Mouse (Mus musculus) embryonic fibroblast, embryonic 13.5 days (primary cell): Measurements from ENCODE around the gene Lmod3.

ENCODE experiments used
- CTCF ChIP-seq: IDR thresholded peaks from 2 replicates; pipeline ENCODE4 v1.5.1; 2011; ENCODE audit warnings: mild to moderate bottlenecking, control low read depth, low read length, moderate library complexity, borderline replicate concordance; ENCODE audit not compliant: insufficient read depth
- POLR2A ChIP-seq: IDR thresholded peaks from 2 replicates; pipeline ENCODE4 v1.6.1; 2011; ENCODE audit warnings: low read depth, mild to moderate bottlenecking, control low read depth, low read length, moderate library complexity

- TF ChIP-seq CTCF: no peak
- no peak for TF ChIP-seq POLR2A
Observed at GRCm38 (mm10) chr6:97300180-97300579, 47.6 kb upstream of the Lmod3 start.
